Mouse (Mus musculus) MEL (cell line): ENCODE measurements around the gene Mrgpra6. TPM values are rescaled to one million over a fixed set of nuclear protein-coding genes. Genes with fewer than 3 reads are reported as not detected.

ENCODE experiments used
- DNase-seq: peaks from one replicate; pipeline ENCODE4 v3.0.0; 2011; ENCODE audit warnings: low read depth, low spot score
- H3K27ac ChIP-seq: 2 replicates; pipeline ENCODE4 v1.5.1; 2012; ENCODE audit warnings: low read depth, mild to moderate bottlenecking, control low read depth, low read length, moderate library complexity; ENCODE audit not compliant: control insufficient read depth
- H3K27me3 ChIP-seq, 2 experiments: fragments of 150-350 bp in 1 of 2; sonication (generic) in 1 of 2; 2 replicates each; pipeline ENCODE4 v1.6.1; 2012; ENCODE audit warnings: low read length in 2 of 2, mild to moderate bottlenecking in 2 of 2, improper control_type of control experiment in 1 of 2, moderate library complexity in 1 of 2; ENCODE audit not compliant: insufficient read depth in 2 of 2, control insufficient read depth in 1 of 2
- H3K36me3 ChIP-seq, 2 experiments: 2 replicates each; pipeline ENCODE4 v1.6.1; 2012 to 2014; ENCODE audit warnings: low read length in 2 of 2, improper control_type of control experiment in 1 of 2, inconsistent platforms in 1 of 2, mild to moderate bottlenecking in 1 of 2; ENCODE audit not compliant: insufficient read depth in 2 of 2, control insufficient read depth in 1 of 2
- H3K4me1 ChIP-seq, 2 experiments: fragments of 150-350 bp in 1 of 2; sonication (generic) in 1 of 2; 2 replicates each; pipeline ENCODE4 v1.6.1; 2012; ENCODE audit warnings: low read length in 2 of 2, improper control_type of control experiment in 1 of 2, mild to moderate bottlenecking in 1 of 2; ENCODE audit not compliant: insufficient read depth in 2 of 2, control insufficient read depth in 1 of 2
- H3K4me3 ChIP-seq, 2 experiments: fragments of 150-350 bp in 1 of 2; sonication (generic) in 1 of 2; 2 replicates each; pipeline ENCODE4 v1.5.1; 2012; ENCODE audit warnings: low read depth in 2 of 2, low read length in 2 of 2, mild to moderate bottlenecking in 2 of 2, moderate library complexity in 2 of 2, control low read depth in 1 of 2, improper control_type of control experiment in 1 of 2; ENCODE audit not compliant: control insufficient read depth in 1 of 2, insufficient read depth in 1 of 2
- H3K79me2 ChIP-seq: 2 replicates; pipeline ENCODE4 v1.6.1; 2012; ENCODE audit warnings: mild to moderate bottlenecking, low read length, moderate library complexity; ENCODE audit not compliant: control insufficient read depth, poor library complexity, insufficient read depth
- H3K9ac ChIP-seq: 2 replicates; pipeline ENCODE4 v1.6.1; 2012; ENCODE audit warnings: low read depth, mild to moderate bottlenecking, control low read depth, low read length, moderate library complexity; ENCODE audit not compliant: control insufficient read depth, poor library complexity, severe bottlenecking
- H3K9me3 ChIP-seq: fragments of 150-350 bp; sonication (generic); replicated peaks from 2 replicates; pipeline ENCODE4 v1.6.1; 2012; ENCODE audit warnings: mild to moderate bottlenecking, low read length, improper control_type of control experiment, moderate library complexity; ENCODE audit not compliant: insufficient read depth
- CHD1 ChIP-seq: IDR thresholded peaks from 2 replicates; pipeline ENCODE4 v1.6.1; 2012; ENCODE audit warnings: low read depth, mild to moderate bottlenecking, inconsistent platforms, low read length, improper control_type of control experiment
- CTCF ChIP-seq, 3 experiments: IDR thresholded peaks in 2 of 3; conservative IDR thresholded peaks in 1 of 3; 2 replicates each; pipeline ENCODE4 v1.5.1; 2011 to 2012; ENCODE audit warnings: low read length in 3 of 3, low read depth in 2 of 3, mild to moderate bottlenecking in 2 of 3, improper control_type of control experiment in 1 of 3, inconsistent platforms in 1 of 3, mixed read lengths in 1 of 3, moderate library complexity in 1 of 3; ENCODE audit not compliant: control insufficient read depth in 1 of 3, insufficient read depth in 1 of 3, poor library complexity in 1 of 3, severe bottlenecking in 1 of 3
- ELF1 ChIP-seq: IDR thresholded peaks from 2 replicates; pipeline ENCODE4 v1.6.1; 2014; ENCODE audit warnings: low read depth, mild to moderate bottlenecking, inconsistent platforms, low read length, improper control_type of control experiment, moderate library complexity
- GATA1 ChIP-seq: IDR thresholded peaks from 2 replicates; pipeline ENCODE4 v1.6.1; 2011; ENCODE audit warnings: low read depth, low read length, improper control_type of control experiment
- HCFC1 ChIP-seq: IDR thresholded peaks from 2 replicates; pipeline ENCODE4 v1.6.1; 2012; ENCODE audit warnings: low read depth, mild to moderate bottlenecking, inconsistent platforms, low read length, improper control_type of control experiment, moderate library complexity
- JUND ChIP-seq: IDR thresholded peaks from 2 replicates; pipeline ENCODE4 v1.6.1; 2011; ENCODE audit warnings: low read depth, mild to moderate bottlenecking, improper control_type of control experiment, low read length
- MAZ ChIP-seq: IDR thresholded peaks from 2 replicates; pipeline ENCODE4 v1.6.1; 2012; ENCODE audit warnings: low read depth, mild to moderate bottlenecking, inconsistent platforms, low read length, improper control_type of control experiment
- MYB ChIP-seq: IDR thresholded peaks from 2 replicates; pipeline ENCODE4 v1.6.1; 2011; ENCODE audit warnings: mild to moderate bottlenecking, low read depth, low read length, improper control_type of control experiment
- POLR2A ChIP-seq, 2 experiments: IDR thresholded peaks; 2 replicates each; pipeline ENCODE4 v1.6.1; 2011 to 2012; ENCODE audit warnings: low read length in 2 of 2, mild to moderate bottlenecking in 2 of 2, control low read depth in 1 of 2, improper control_type of control experiment in 1 of 2, low read depth in 1 of 2, moderate library complexity in 1 of 2; ENCODE audit not compliant: control insufficient read depth in 1 of 2, insufficient read depth in 1 of 2, poor library complexity in 1 of 2
- RAD21 ChIP-seq: IDR thresholded peaks from 2 replicates; pipeline ENCODE4 v1.6.1; 2011; ENCODE audit warnings: mild to moderate bottlenecking, low read depth, low read length, improper control_type of control experiment
- SIN3A ChIP-seq: IDR thresholded peaks from 2 replicates; pipeline ENCODE4 v1.6.1; 2012; ENCODE audit warnings: low read length, improper control_type of control experiment, inconsistent platforms
- SMC3 ChIP-seq: IDR thresholded peaks from 2 replicates; pipeline ENCODE4 v1.6.1; 2011; ENCODE audit warnings: low read depth, low read length, improper control_type of control experiment
- TCF12 ChIP-seq: IDR thresholded peaks from 2 replicates; pipeline ENCODE4 v1.6.1; 2014; ENCODE audit warnings: low read depth, mild to moderate bottlenecking, inconsistent platforms, low read length, improper control_type of control experiment, moderate library complexity
- ZC3H11A ChIP-seq: IDR thresholded peaks from 2 replicates; pipeline ENCODE4 v1.6.1; 2012; ENCODE audit warnings: low read depth, mild to moderate bottlenecking, inconsistent platforms, low read length, improper control_type of control experiment
- ZMIZ1 ChIP-seq: IDR thresholded peaks from 2 replicates; pipeline ENCODE4 v1.6.1; 2012; ENCODE audit warnings: low read depth, mild to moderate bottlenecking, inconsistent platforms, low read length, improper control_type of control experiment, moderate library complexity
- ZNF384 ChIP-seq: IDR thresholded peaks from 2 replicates; pipeline ENCODE4 v1.6.1; 2012; ENCODE audit warnings: low read depth, mild to moderate bottlenecking, inconsistent platforms, low read length, improper control_type of control experiment
- polyA plus RNA-seq, 2 experiments: library from polyadenylated mRNA; stranded (reverse) in 1 of 2; unstranded in 1 of 2; fragments of >175 nt in 1 of 2; fragments of >200 nt in 1 of 2; gene quantifications; 2 replicates each; pipeline versions ENCODE4 v1.2.1 to v1.2.4; 2012; ENCODE audit warnings: low replicate concordance in 2 of 2, low read depth in 1 of 2; ENCODE audit not compliant: insufficient read length in 2 of 2, insufficient read depth in 1 of 2, missing spikeins in 1 of 2
- total RNA-seq: library from RNA; depleted of rRNA; stranded (reverse); fragments of 300-350 nt; gene quantifications from 2 replicates; pipeline ENCODE4 v1.2.3, GENCODE M21; 2012

Mrgpra6 gene
- total and polyA plus RNA-seq, 3 experiments = not detected

- H3K27me3 ChIP-seq = peaks cover 0 to 1% of the 10 kb centered on the region in 2 experiments; a peak in 1 of 4 replicates
- H3K4me1 ChIP-seq = no peaks in the 10 kb centered on the region
- no peak overlapping the region for H3K4me3 ChIP-seq
- no peaks in the 10 kb centered on the region for H3K79me2 ChIP-seq
- H3K27ac ChIP-seq = no peak overlapping the region
- no peak overlapping the region for H3K9ac ChIP-seq
- DNase-seq = peak; percentile 64
- no peaks in the 10 kb centered on the region for H3K9me3 ChIP-seq
- no peaks in the 10 kb centered on the region for H3K36me3 ChIP-seq
- TF ChIP-seq GATA1 = no peak
- peak; percentile 56 to 90 (median 71) for TF ChIP-seq CTCF (IDR thresholded peaks at IDR 0.05 in 2 of 3, conservative IDR thresholded peaks at IDR 0.05 in 1 of 3; ENCODE audit: control insufficient read depth in 1 of 3, insufficient read depth in 1 of 3, low read depth in 2 of 3, low read length in 3 of 3, poor library complexity in 1 of 3, severe bottlenecking in 1 of 3)
- TF ChIP-seq SMC3 = peak; percentile 86
- no peak for TF ChIP-seq ZMIZ1
- TF ChIP-seq RAD21 = peak; percentile 95
- TF ChIP-seq ZC3H11A = peak; percentile 81
Observed at GRCm38 (mm10) chr7:47150420-47151061, 54.2 kb downstream of the Mrgpra6 start.

GRCm38 (mm10) chr7:47148298-47148697 lies 56.4 kb downstream of the Mrgpra6 start:
- Histone ChIP-seq H3K4me1 (no peaks in the 10 kb centered on the region), H3K27me3 (0 out of 4 replicates have a peak, but pooled peaks cover 0 to 1% of the 10 kb centered on the region in 2 experiments), H3K36me3 (no peaks in the 10 kb centered on the region), H3K9ac (no peak overlapping the region), H3K9me3 (no peaks in the 10 kb centered on the region), H3K27ac (no peak overlapping the region), H3K79me2 (no peaks in the 10 kb centered on the region), H3K4me3 (no peak overlapping the region)
- DNase-seq = no peak
- TF ChIP-seq CTCF (IDR thresholded peaks at IDR 0.05 in 2 of 3, conservative IDR thresholded peaks at IDR 0.05 in 1 of 3; ENCODE audit: control insufficient read depth in 1 of 3, insufficient read depth in 1 of 3, low read depth in 2 of 3, low read length in 3 of 3, poor library complexity in 1 of 3, severe bottlenecking in 1 of 3) (no peak), ELF1 (no peak), ZC3H11A (no peak), SMC3 (no peak), MYB (no peak), SIN3A (no peak), ZMIZ1 (no peak), JUND (no peak), CHD1 (no peak), ZNF384 (no peak), TCF12 (no peak), HCFC1 (no peak), POLR2A (IDR thresholded peaks at IDR 0.05; ENCODE audit: control insufficient read depth in 1 of 2, insufficient read depth in 1 of 2, low read depth in 1 of 2, low read length in 2 of 2, poor library complexity in 1 of 2) (no peak), MAZ (no peak)
